Mouse (Mus musculus) hindbrain, embryonic 11.5 days (tissue): ENCODE results near the gene Slc30a5. TPM values are rescaled to one million over a fixed set of nuclear protein-coding genes. Genes with fewer than 3 reads are reported as not detected.
A peak's percentile ranks its signal among the peaks of the same experiment; 100 is the strongest.
"Not testable (repeated sequence)": the region's sequence is repeated elsewhere in the genome, so short reads cannot be mapped to it uniquely, and the experiment has no call there.

ENCODE experiments used
- ATAC-seq: fragments of 200-750 bp; cut with Nextera tagmentation; 2 replicates; pipeline ENCODE4 v1.8.0; 2017; ENCODE audit warnings: mild to moderate bottlenecking, moderate TSS enrichment, moderate library complexity; ENCODE audit not compliant: low FRiP score
- DNase-seq: peaks from one replicate; pipeline ENCODE4 v3.0.0-alpha.2; 2015; ENCODE audit warnings: low spot score
- H3K27ac ChIP-seq: fragments of 300-500 bp; sonication (generic); 2 replicates; pipeline ENCODE4 v1.5.1; 2014; ENCODE audit warnings: mild to moderate bottlenecking, low read depth, low read length
- H3K27me3 ChIP-seq: fragments of 300-500 bp; sonication (generic); 2 replicates; pipeline ENCODE4 v1.6.1; 2014; ENCODE audit warnings: mild to moderate bottlenecking, low read length, moderate library complexity, mixed read lengths; ENCODE audit not compliant: control insufficient read depth, insufficient read depth
- H3K36me3 ChIP-seq: fragments of 300-500 bp; sonication (generic); 2 replicates; pipeline ENCODE4 v1.6.1; 2014; ENCODE audit warnings: mild to moderate bottlenecking, low read length, moderate library complexity, mixed read lengths; ENCODE audit not compliant: control insufficient read depth, insufficient read depth
- H3K4me1 ChIP-seq: fragments of 300-500 bp; sonication (generic); replicated peaks from 2 replicates; pipeline ENCODE4 v1.6.1; 2014; ENCODE audit warnings: low read length, mixed read lengths; ENCODE audit not compliant: control insufficient read depth, insufficient read depth
- H3K4me2 ChIP-seq: fragments of 300-500 bp; sonication (generic); replicated peaks from 2 replicates; pipeline ENCODE4 v1.6.1; 2014; ENCODE audit warnings: mild to moderate bottlenecking, low read depth, low read length
- H3K4me3 ChIP-seq: fragments of 300-500 bp; sonication (generic); 2 replicates; pipeline ENCODE4 v1.5.1; 2014; ENCODE audit warnings: low read depth, low read length
- H3K9ac ChIP-seq: fragments of 300-500 bp; sonication (generic); 2 replicates; pipeline ENCODE4 v1.6.1; 2014; ENCODE audit warnings: low read depth, low read length
- H3K9me3 ChIP-seq: fragments of 300-500 bp; sonication (generic); 2 replicates; pipeline ENCODE4 v1.6.1; 2016; ENCODE audit warnings: low read length; ENCODE audit not compliant: control insufficient read depth
- WGBS: fragments of 180-500 bp; shearing (Covaris S2); extraction: QIAGEN DNeasy Blood & Tissue Kit; methylation state at CpG from one replicate; pipeline ENCODE4 v1.1.7; 2014; 5-methylcytosine and 5-hydroxymethylcytosine counted together
- polyA plus RNA-seq: library from polyadenylated mRNA; unstranded; fragments of >200 nt; fragmentation: Nextera tagmentation; extraction: Ambion mirVana; gene quantifications from 2 replicates; pipeline ENCODE4 v1.2.1, GENCODE M21; 2014

Slc30a5 gene
- polyA plus RNA-seq, 1 experiment from 2014 or later = 46.0 TPM

GRCm38 (mm10) chr13:100871445-100872171 lies 38.4 kb upstream of the Slc30a5 start:
- Histone ChIP-seq H3K36me3 (no peaks in the 10 kb centered on the region), H3K9ac (no peak overlapping the region), H3K9me3 (no peaks in the 10 kb centered on the region), H3K4me3 (no peak overlapping the region), H3K27ac (no peak overlapping the region), H3K4me2 (no peak overlapping the region), H3K27me3 (no peaks in the 10 kb centered on the region), H3K4me1 (no peaks in the 10 kb centered on the region)
- ATAC-seq (peak; percentile 61; the same call in 1 of the 2 replicates), DNase-seq (no peak)
- WGBS = 60% methylated on average over 11 of the region's 11 CpGs

- H3K4me3 ChIP-seq = no peak overlapping the region
- 71% methylated on average over 4 of the region's 4 CpGs for WGBS
- H3K4me2 ChIP-seq = no peak overlapping the region
- no peak overlapping the region for H3K9ac ChIP-seq
- H3K27me3 ChIP-seq = no peaks in the 10 kb centered on the region
- no peaks in the 10 kb centered on the region for H3K36me3 ChIP-seq
- no peak for ATAC-seq
- H3K9me3 ChIP-seq = no peaks in the 10 kb centered on the region
- no peaks in the 10 kb centered on the region for H3K4me1 ChIP-seq
- no peak for DNase-seq
- H3K27ac ChIP-seq = no peak overlapping the region
Measured at GRCm38 (mm10) chr13:100869813-100870212, 36.6 kb upstream of the Slc30a5 start.

- H3K4me2 ChIP-seq = no peak overlapping the region
- DNase-seq = no peak
- WGBS = 88% methylated on average over 6 of the region's 6 CpGs
- no peaks in the 10 kb centered on the region for H3K4me1 ChIP-seq
- H3K9me3 ChIP-seq = no peaks in the 10 kb centered on the region
- no peak overlapping the region for H3K27ac ChIP-seq
- H3K9ac ChIP-seq = no peak overlapping the region
- H3K4me3 ChIP-seq = no peak overlapping the region
- no peaks in the 10 kb centered on the region for H3K36me3 ChIP-seq
- ATAC-seq = no peak
- no peaks in the 10 kb centered on the region for H3K27me3 ChIP-seq
Measured at GRCm38 (mm10) chr13:100866311-100866710, 33.1 kb upstream of the Slc30a5 start.

GRCm38 (mm10) chr13:100865744-100866143 lies 32.5 kb upstream of the Slc30a5 start:
- DNase-seq = no peak
- H3K9me3 ChIP-seq = no peaks in the 10 kb centered on the region

GRCm38 (mm10) chr13:100863914-100864313 lies 30.7 kb upstream of the Slc30a5 start:
- H3K27me3 ChIP-seq, H3K27ac ChIP-seq, H3K4me2 ChIP-seq, DNase-seq, H3K4me1 ChIP-seq, H3K9me3 ChIP-seq, H3K4me3 ChIP-seq, ATAC-seq, H3K36me3 ChIP-seq, H3K9ac ChIP-seq: not testable (repeated sequence)
- 74% methylated on average over 1 of the region's 1 CpGs for WGBS

More at GRCm38 (mm10) chr13:100865744-100866143, 32.5 kb upstream of the Slc30a5 start:
- Histone ChIP-seq H3K27ac (no peak overlapping the region), H3K4me3 (no peak overlapping the region), H3K9ac (no peak overlapping the region), H3K27me3 (no peaks in the 10 kb centered on the region), H3K4me1 (no peaks in the 10 kb centered on the region), H3K36me3 (no peaks in the 10 kb centered on the region), H3K4me2 (no peak overlapping the region)
- no peak for ATAC-seq

GRCm38 (mm10) chr13:100859117-100859516 lies 25.9 kb upstream of the Slc30a5 start:
- Histone ChIP-seq H3K4me3 (no peak overlapping the region), H3K36me3 (no peaks in the 10 kb centered on the region), H3K9ac (no peak overlapping the region), H3K4me1 (no peaks in the 10 kb centered on the region), H3K9me3 (no peaks in the 10 kb centered on the region), H3K4me2 (no peak overlapping the region), H3K27me3 (no peaks in the 10 kb centered on the region), H3K27ac (no peak overlapping the region)
- ATAC-seq (no peak), DNase-seq (no peak)
- WGBS = 85% methylated on average over 7 of the region's 7 CpGs

- H3K9ac ChIP-seq = no peak overlapping the region
- ATAC-seq (peak; percentile 30; the same call in 1 of the 2 replicates), DNase-seq (peak; percentile 67)
- no peak overlapping the region for H3K27ac ChIP-seq
- no peaks in the 10 kb centered on the region for H3K36me3 ChIP-seq
- H3K4me3 ChIP-seq = no peak overlapping the region
- H3K4me1 ChIP-seq = no peaks in the 10 kb centered on the region
- WGBS = 63% methylated on average over 4 of the region's 4 CpGs
- H3K9me3 ChIP-seq = no peaks in the 10 kb centered on the region
- H3K4me2 ChIP-seq = no peak overlapping the region
- H3K27me3 ChIP-seq = no peaks in the 10 kb centered on the region
Measured at GRCm38 (mm10) chr13:100854174-100854573, 20.9 kb upstream of the Slc30a5 start.

- 69% methylated on average over 3 of the region's 3 CpGs for WGBS
- no peak overlapping the region for H3K27ac ChIP-seq
- H3K9me3 ChIP-seq = no peaks in the 10 kb centered on the region
- no peaks in the 10 kb centered on the region for H3K4me1 ChIP-seq
- no peak overlapping the region for H3K4me2 ChIP-seq
- H3K9ac ChIP-seq = no peak overlapping the region
- no peaks in the 10 kb centered on the region for H3K36me3 ChIP-seq
- H3K4me3 ChIP-seq = no peak overlapping the region
- DNase-seq = no peak
- no peaks in the 10 kb centered on the region for H3K27me3 ChIP-seq
- no peak for ATAC-seq
Measured at GRCm38 (mm10) chr13:100853120-100853519, 19.9 kb upstream of the Slc30a5 start.

- H3K4me1 ChIP-seq = no peaks in the 10 kb centered on the region
- no peak for ATAC-seq
- H3K9me3 ChIP-seq = no peaks in the 10 kb centered on the region
- WGBS = 95% methylated on average over 3 of the region's 3 CpGs
- H3K27me3 ChIP-seq = no peaks in the 10 kb centered on the region
- H3K36me3 ChIP-seq = no peaks in the 10 kb centered on the region
- no peak for DNase-seq
- no peak overlapping the region for H3K4me2 ChIP-seq
- no peak overlapping the region for H3K27ac ChIP-seq
- H3K4me3 ChIP-seq = no peak overlapping the region
- no peak overlapping the region for H3K9ac ChIP-seq
Measured at GRCm38 (mm10) chr13:100849137-100849536, 15.9 kb upstream of the Slc30a5 start.
